Mouse (Mus musculus) retina, embryonic 14.5 days (tissue): ENCODE measurements at regions not wholly inside any gene's neighbourhood (a gene's known extent, or its start where the extent isn't known, plus 50 kb on each side); places are given as distances from the start of the nearest gene placed in this dataset.

Experiments
- DNase-seq: peaks from one replicate; pipeline ENCODE4 v3.0.0-alpha.2; 2015; ENCODE audit warnings: low spot score

GRCm38 (mm10) chr8:49946919-49947612 is 1103.3 kb upstream of the Tenm3 start:
- DNase-seq = no peak

GRCm38 (mm10) chr8:49932124-49932523 is 1088.4 kb upstream of the Tenm3 start:
- no peak for DNase-seq

GRCm38 (mm10) chr8:49926402-49927172 is 1082.8 kb upstream of the Tenm3 start:
- DNase-seq = peak; percentile 80

DNA sequence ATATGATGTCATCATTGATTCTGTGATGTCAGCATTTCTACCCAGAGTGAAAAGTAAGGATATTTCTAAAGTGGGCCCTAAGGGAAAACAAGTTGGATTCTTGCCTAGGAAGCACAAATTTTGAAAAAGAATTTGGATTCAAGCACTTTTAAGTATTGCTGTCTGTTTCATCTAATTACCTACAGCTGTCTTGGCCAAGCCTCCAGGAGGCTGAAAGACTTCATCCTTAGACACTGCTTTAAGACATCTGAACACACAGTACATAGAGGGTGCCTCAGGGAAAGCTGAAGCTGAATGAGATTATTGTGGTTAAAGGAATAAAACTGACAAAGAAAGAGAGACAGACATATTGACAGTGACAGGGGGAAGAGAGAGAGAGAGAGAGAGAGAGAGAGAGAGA is 1061.3 kb upstream of the Tenm3 start:
- no peak for DNase-seq

DNA sequence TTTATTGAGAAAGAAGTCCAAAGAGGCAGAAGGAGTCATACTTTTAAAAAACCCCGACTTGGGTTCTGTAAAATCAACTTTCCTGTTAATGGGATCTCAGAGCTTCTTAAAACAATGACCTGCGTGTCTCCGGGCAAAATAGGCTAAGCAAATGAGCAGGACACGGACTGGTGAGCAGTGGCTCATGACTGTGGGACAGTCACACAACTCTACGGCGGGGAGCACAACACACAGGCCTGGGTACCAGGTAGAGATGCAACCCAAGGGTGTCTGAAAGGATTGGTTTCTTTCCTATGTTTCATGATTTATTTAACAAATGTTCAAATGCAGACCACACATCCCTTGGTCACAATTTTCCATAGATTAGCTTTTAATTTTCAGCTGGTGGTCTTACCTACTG is 1058.3 kb upstream of the Tenm3 start:
- DNase-seq = no peak

- DNase-seq = peak; percentile 77
Observed at GRCm38 (mm10) chr8:49901601-49902000, 1057.8 kb upstream of the Tenm3 start.
